Mouse (Mus musculus) C2C12 (cell line): ENCODE measurements around the gene Hnf1b.

Experiments
- CTCF ChIP-seq: IDR thresholded peaks from one replicate; pipeline ENCODE4 v1.5.1; 2011; ENCODE audit not compliant: control insufficient read depth, insufficient read depth, insufficient read length
- FOSL1 ChIP-seq: IDR thresholded peaks from one replicate; pipeline ENCODE4 v1.8.0; 2011; ENCODE audit warnings: mild to moderate bottlenecking, low read length; ENCODE audit not compliant: poor library complexity, insufficient read depth, severe bottlenecking

DNA sequence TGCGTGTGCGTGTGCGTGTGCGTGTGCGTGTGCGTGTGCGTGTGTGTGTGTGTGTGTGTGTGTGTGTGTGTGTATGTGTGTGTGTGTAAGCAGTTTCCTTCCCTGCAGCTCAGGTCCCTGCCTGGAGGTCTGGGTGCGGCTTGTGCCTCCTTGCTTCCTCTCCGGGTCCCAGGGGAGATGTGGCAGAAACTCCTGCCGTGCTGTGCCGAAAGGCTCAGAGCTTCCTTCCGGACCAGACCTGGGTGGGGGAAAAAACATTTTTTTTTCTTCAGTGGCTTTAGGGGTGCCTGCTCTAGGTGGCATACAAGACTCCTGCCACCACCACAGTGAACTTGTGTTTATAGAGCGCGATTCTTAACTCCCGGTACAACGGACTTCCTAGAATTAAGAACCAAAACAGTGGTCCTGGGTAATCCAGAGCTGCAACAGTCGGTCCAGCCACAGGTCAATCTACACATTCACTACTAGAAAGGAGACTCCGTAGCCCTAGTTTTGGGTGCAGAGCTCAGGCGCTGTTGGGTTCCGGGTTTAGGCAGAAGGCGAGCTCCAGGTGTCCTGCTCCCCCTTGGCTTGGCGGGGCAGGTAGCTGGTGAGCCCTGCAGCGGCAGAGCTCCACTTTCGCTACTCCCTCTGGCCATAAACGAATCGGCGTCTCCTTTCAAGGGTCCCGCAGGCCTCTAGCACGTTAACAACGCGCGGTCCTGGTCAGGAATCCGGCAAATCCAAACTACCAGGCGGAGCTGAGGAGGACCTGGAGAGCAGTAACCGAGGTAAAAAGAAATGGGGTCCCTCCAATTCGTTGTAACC is at the start of gene Hnf1b:
- TF ChIP-seq CTCF (no peak), FOSL1 (no peak)
